Mouse (Mus musculus) lung, embryonic 16.5 days (tissue): Measurements from ENCODE around the gene Hist1h2bq. TPM values are rescaled to one million over a fixed set of nuclear protein-coding genes. Genes with fewer than 3 reads are reported as not detected.
"Not testable (repeated sequence)": the region's sequence is repeated elsewhere in the genome, so short reads cannot be mapped to it uniquely, and the experiment has no call there.

ENCODE experiments used
- ATAC-seq: fragments of 200-750 bp; cut with Nextera tagmentation; 2 replicates; pipeline ENCODE4 v1.8.0; 2017; ENCODE audit warnings: low read depth, mild to moderate bottlenecking, moderate library complexity
- H3K27ac ChIP-seq: fragments of 300-500 bp; sonication (generic); 2 replicates; pipeline ENCODE4 v1.5.1; 2014; ENCODE audit warnings: mild to moderate bottlenecking, control low read depth, low read length
- H3K27me3 ChIP-seq: fragments of 300-500 bp; sonication (generic); 2 replicates; pipeline ENCODE4 v1.6.1; 2014; ENCODE audit warnings: low read depth, low read length, mixed read lengths; ENCODE audit not compliant: control insufficient read depth, insufficient read depth
- H3K36me3 ChIP-seq: fragments of 300-500 bp; sonication (generic); 2 replicates; pipeline ENCODE4 v1.6.1; 2014; ENCODE audit warnings: low read length; ENCODE audit not compliant: control insufficient read depth, insufficient read depth
- H3K4me1 ChIP-seq: fragments of 300-500 bp; sonication (generic); replicated peaks from 2 replicates; pipeline ENCODE4 v1.6.1; 2014; ENCODE audit warnings: low read length, mixed read lengths; ENCODE audit not compliant: control insufficient read depth, insufficient read depth
- H3K4me2 ChIP-seq: fragments of 300-500 bp; sonication (generic); 2 replicates; pipeline ENCODE4 v1.6.1; 2014; ENCODE audit warnings: low read depth, low read length, control low read depth
- H3K4me3 ChIP-seq: fragments of 300-500 bp; sonication (generic); 2 replicates; pipeline ENCODE4 v1.5.1; 2014; ENCODE audit warnings: mild to moderate bottlenecking, low read length, control low read depth
- H3K9ac ChIP-seq: fragments of 300-500 bp; sonication (generic); 2 replicates; pipeline ENCODE4 v1.6.1; 2014; ENCODE audit warnings: low read length, control low read depth
- H3K9me3 ChIP-seq: fragments of 300-500 bp; sonication (generic); 2 replicates; pipeline ENCODE4 v1.6.1; 2016; ENCODE audit warnings: low read length; ENCODE audit not compliant: control insufficient read depth
- WGBS: fragments of 180-500 bp; shearing (Covaris S2); extraction: QIAGEN DNeasy Blood & Tissue Kit; methylation state at CpG from one replicate; pipeline ENCODE4 v1.1.7; 2014; 5-methylcytosine and 5-hydroxymethylcytosine counted together
- polyA plus RNA-seq: library from polyadenylated mRNA; unstranded; fragments of >200 nt; fragmentation: Nextera tagmentation; extraction: Ambion mirVana; gene quantifications from 2 replicates; pipeline ENCODE4 v1.2.1, GENCODE M21; 2015

The Hist1h2bq gene
- 24.2 and 25.0 TPM in 2 replicates for polyA plus RNA-seq

- not testable (repeated sequence) for H3K27ac ChIP-seq, H3K4me1 ChIP-seq, H3K4me3 ChIP-seq, H3K27me3 ChIP-seq, H3K36me3 ChIP-seq, H3K9me3 ChIP-seq, H3K9ac ChIP-seq, H3K4me2 ChIP-seq
- ATAC-seq: peak; percentile 96
- no CpG with 5 or more reads among the region's 23 CpGs for WGBS
Measured at GRCm38 (mm10) chr13:21810073-21810472, at the start of gene Hist1h2bq, which contains the start of gene Hist1h2ao. TSS of gene Hist1h2bq (minus strand) at chr13:21810197. TSS of gene Hist1h2ao (plus strand) at chr13:21810465.

GRCm38 (mm10) chr13:21855698-21856162 is 45.7 kb upstream of the Hist1h2bq start:
- ATAC-seq: no peak
- H3K27ac ChIP-seq: no peak overlapping the region
- no peaks in the 10 kb centered on the region for H3K27me3 ChIP-seq
- H3K4me3 ChIP-seq: peak overlapping the region; percentile 54
- WGBS: under 1% methylated on average over 15 of the region's 15 CpGs
- peak overlapping the region; percentile 64 for H3K4me2 ChIP-seq
- H3K4me1 ChIP-seq: no peaks in the 10 kb centered on the region
- H3K9me3 ChIP-seq: no peaks in the 10 kb centered on the region
- no peak overlapping the region for H3K9ac ChIP-seq
- H3K36me3 ChIP-seq: no peaks in the 10 kb centered on the region

GRCm38 (mm10) chr13:21855146-21855545 is 45.1 kb upstream of the Hist1h2bq start:
- Histone ChIP-seq H3K27ac (no peak overlapping the region), H3K4me2 (peak overlapping the region; percentile 64), H3K36me3 (no peaks in the 10 kb centered on the region), H3K9ac (no peak overlapping the region), H3K9me3 (no peaks in the 10 kb centered on the region), H3K4me3 (peak overlapping the region; percentile 54), H3K4me1 (no peaks in the 10 kb centered on the region), H3K27me3 (no peaks in the 10 kb centered on the region)
- peak; percentile 23; the same call in 1 of the 2 replicates for ATAC-seq
- 4% methylated on average over 11 of the region's 11 CpGs for WGBS

GRCm38 (mm10) chr13:21852215-21852945 is 42.4 kb upstream of the Hist1h2bq start:
- Histone ChIP-seq H3K36me3 (no peaks in the 10 kb centered on the region), H3K9me3 (no peaks in the 10 kb centered on the region), H3K4me3 (no peak overlapping the region), H3K9ac (no peak overlapping the region), H3K4me1 (no peaks in the 10 kb centered on the region), H3K4me2 (no peak overlapping the region), H3K27me3 (no peaks in the 10 kb centered on the region), H3K27ac (no peak overlapping the region)
- ATAC-seq: no peak
- WGBS: 42% methylated on average over 3 of the region's 3 CpGs

- H3K9me3 ChIP-seq, H3K4me3 ChIP-seq, H3K27me3 ChIP-seq, H3K27ac ChIP-seq, H3K4me2 ChIP-seq, H3K9ac ChIP-seq, H3K36me3 ChIP-seq, H3K4me1 ChIP-seq, ATAC-seq: not testable (repeated sequence)
- 50% methylated on average over 1 of the region's 1 CpGs for WGBS
Measured at GRCm38 (mm10) chr13:21850696-21851095, 40.7 kb upstream of the Hist1h2bq start.

GRCm38 (mm10) chr13:21847883-21848282 is 37.9 kb upstream of the Hist1h2bq start:
- no peaks in the 10 kb centered on the region for H3K9me3 ChIP-seq
- H3K9ac ChIP-seq: no peak overlapping the region
- no peaks in the 10 kb centered on the region for H3K27me3 ChIP-seq
- H3K4me1 ChIP-seq: no peaks in the 10 kb centered on the region
- H3K27ac ChIP-seq: no peak overlapping the region
- 33% methylated on average over 8 of the region's 8 CpGs for WGBS
- no peaks in the 10 kb centered on the region for H3K36me3 ChIP-seq
- ATAC-seq: no peak
- no peak overlapping the region for H3K4me3 ChIP-seq
- H3K4me2 ChIP-seq: no peak overlapping the region

- not testable (repeated sequence) for H3K9ac ChIP-seq, H3K9me3 ChIP-seq, H3K36me3 ChIP-seq, H3K4me3 ChIP-seq, ATAC-seq, H3K4me1 ChIP-seq, H3K27ac ChIP-seq, H3K4me2 ChIP-seq, H3K27me3 ChIP-seq
Measured at GRCm38 (mm10) chr13:21846356-21846755, 36.4 kb upstream of the Hist1h2bq start.

- H3K27me3 ChIP-seq, H3K4me1 ChIP-seq, H3K4me2 ChIP-seq, H3K27ac ChIP-seq, H3K9me3 ChIP-seq, H3K36me3 ChIP-seq, H3K9ac ChIP-seq, H3K4me3 ChIP-seq: not testable (repeated sequence)
- ATAC-seq: peak; percentile 79
- WGBS: no CpG with 5 or more reads among the region's 4 CpGs
Measured at GRCm38 (mm10) chr13:21840508-21840907, 30.5 kb upstream of the Hist1h2bq start.

GRCm38 (mm10) chr13:21833461-21833860 is 23.5 kb upstream of the Hist1h2bq start, which contains the start of the genes Hist1h2ap and Hist1h2br:
TSS of gene Hist1h2ap (minus strand) at chr13:21833507.
TSS of gene Hist1h2br (plus strand) at chr13:21833743.
- peak; percentile 92 for ATAC-seq
- not testable (repeated sequence) for H3K9ac ChIP-seq, H3K4me1 ChIP-seq, H3K9me3 ChIP-seq, H3K4me2 ChIP-seq, H3K36me3 ChIP-seq, H3K4me3 ChIP-seq, H3K27ac ChIP-seq, H3K27me3 ChIP-seq
- no CpG with 5 or more reads among the region's 24 CpGs for WGBS
